Mouse (Mus musculus) MEL (cell line): ENCODE results near the gene Rtf2. TPM values are rescaled to one million over a fixed set of nuclear protein-coding genes. Genes with fewer than 3 reads are reported as not detected.

Experiments used
- DNase-seq: peaks from one replicate; pipeline ENCODE4 v3.0.0; 2011; ENCODE audit warnings: low read depth, low spot score
- H3K27ac ChIP-seq: 2 replicates; pipeline ENCODE4 v1.5.1; 2012; ENCODE audit warnings: low read depth, mild to moderate bottlenecking, control low read depth, low read length, moderate library complexity; ENCODE audit not compliant: control insufficient read depth
- H3K27me3 ChIP-seq, 2 experiments: fragments of 150-350 bp in 1 of 2; sonication (generic) in 1 of 2; 2 replicates each; pipeline ENCODE4 v1.6.1; 2012; ENCODE audit warnings: low read length in 2 of 2, mild to moderate bottlenecking in 2 of 2, improper control_type of control experiment in 1 of 2, moderate library complexity in 1 of 2; ENCODE audit not compliant: insufficient read depth in 2 of 2, control insufficient read depth in 1 of 2
- H3K36me3 ChIP-seq, 2 experiments: 2 replicates each; pipeline ENCODE4 v1.6.1; 2012 to 2014; ENCODE audit warnings: low read length in 2 of 2, improper control_type of control experiment in 1 of 2, inconsistent platforms in 1 of 2, mild to moderate bottlenecking in 1 of 2; ENCODE audit not compliant: insufficient read depth in 2 of 2, control insufficient read depth in 1 of 2
- H3K4me1 ChIP-seq, 2 experiments: fragments of 150-350 bp in 1 of 2; sonication (generic) in 1 of 2; 2 replicates each; pipeline ENCODE4 v1.6.1; 2012; ENCODE audit warnings: low read length in 2 of 2, improper control_type of control experiment in 1 of 2, mild to moderate bottlenecking in 1 of 2; ENCODE audit not compliant: insufficient read depth in 2 of 2, control insufficient read depth in 1 of 2
- H3K4me3 ChIP-seq, 2 experiments: fragments of 150-350 bp in 1 of 2; sonication (generic) in 1 of 2; 2 replicates each; pipeline ENCODE4 v1.5.1; 2012; ENCODE audit warnings: low read depth in 2 of 2, low read length in 2 of 2, mild to moderate bottlenecking in 2 of 2, moderate library complexity in 2 of 2, control low read depth in 1 of 2, improper control_type of control experiment in 1 of 2; ENCODE audit not compliant: control insufficient read depth in 1 of 2, insufficient read depth in 1 of 2
- H3K79me2 ChIP-seq: 2 replicates; pipeline ENCODE4 v1.6.1; 2012; ENCODE audit warnings: mild to moderate bottlenecking, low read length, moderate library complexity; ENCODE audit not compliant: control insufficient read depth, poor library complexity, insufficient read depth
- H3K9ac ChIP-seq: 2 replicates; pipeline ENCODE4 v1.6.1; 2012; ENCODE audit warnings: low read depth, mild to moderate bottlenecking, control low read depth, low read length, moderate library complexity; ENCODE audit not compliant: control insufficient read depth, poor library complexity, severe bottlenecking
- H3K9me3 ChIP-seq: fragments of 150-350 bp; sonication (generic); replicated peaks from 2 replicates; pipeline ENCODE4 v1.6.1; 2012; ENCODE audit warnings: mild to moderate bottlenecking, low read length, improper control_type of control experiment, moderate library complexity; ENCODE audit not compliant: insufficient read depth
- BHLHE40 ChIP-seq: IDR thresholded peaks from 2 replicates; pipeline ENCODE4 v1.6.1; 2012; ENCODE audit warnings: low read depth, mild to moderate bottlenecking, inconsistent platforms, low read length, improper control_type of control experiment, borderline replicate concordance
- CHD1 ChIP-seq: IDR thresholded peaks from 2 replicates; pipeline ENCODE4 v1.6.1; 2012; ENCODE audit warnings: low read depth, mild to moderate bottlenecking, inconsistent platforms, low read length, improper control_type of control experiment
- CHD2 ChIP-seq: IDR thresholded peaks from 2 replicates; pipeline ENCODE4 v1.6.1; 2011; ENCODE audit warnings: low read length, improper control_type of control experiment
- CTCF ChIP-seq, 3 experiments: IDR thresholded peaks in 2 of 3; conservative IDR thresholded peaks in 1 of 3; 2 replicates each; pipeline ENCODE4 v1.5.1; 2011 to 2012; ENCODE audit warnings: low read length in 3 of 3, low read depth in 2 of 3, mild to moderate bottlenecking in 2 of 3, improper control_type of control experiment in 1 of 3, inconsistent platforms in 1 of 3, mixed read lengths in 1 of 3, moderate library complexity in 1 of 3; ENCODE audit not compliant: control insufficient read depth in 1 of 3, insufficient read depth in 1 of 3, poor library complexity in 1 of 3, severe bottlenecking in 1 of 3
- E2F4 ChIP-seq: IDR thresholded peaks from 2 replicates; pipeline ENCODE4 v1.6.1; 2011; ENCODE audit warnings: low read depth, low read length, improper control_type of control experiment, borderline replicate concordance
- EP300 ChIP-seq, 2 experiments: IDR thresholded peaks; 2 replicates each; pipeline ENCODE4 v1.6.1; 2011; ENCODE audit warnings: improper control_type of control experiment in 2 of 2, low read length in 2 of 2, low read depth in 1 of 2, mild to moderate bottlenecking in 1 of 2
- ETS1 ChIP-seq: IDR thresholded peaks from 2 replicates; pipeline ENCODE4 v1.6.1; 2012; ENCODE audit warnings: low read depth, mild to moderate bottlenecking, inconsistent platforms, low read length, improper control_type of control experiment, moderate library complexity
- GATA1 ChIP-seq: IDR thresholded peaks from 2 replicates; pipeline ENCODE4 v1.6.1; 2011; ENCODE audit warnings: low read depth, low read length, improper control_type of control experiment
- KAT2A ChIP-seq: conservative IDR thresholded peaks from 2 replicates; pipeline ENCODE4 v1.6.1; 2012; ENCODE audit warnings: low read depth, low read length, improper control_type of control experiment, inconsistent platforms
- MAFK ChIP-seq: IDR thresholded peaks from 2 replicates; pipeline ENCODE4 v1.6.1; 2011; ENCODE audit warnings: low read depth, mild to moderate bottlenecking, low read length, improper control_type of control experiment, borderline replicate concordance
- MAX ChIP-seq: IDR thresholded peaks from 2 replicates; pipeline ENCODE4 v1.6.1; 2011; ENCODE audit warnings: low read length, improper control_type of control experiment
- MAZ ChIP-seq: IDR thresholded peaks from 2 replicates; pipeline ENCODE4 v1.6.1; 2012; ENCODE audit warnings: low read depth, mild to moderate bottlenecking, inconsistent platforms, low read length, improper control_type of control experiment
- MEF2A ChIP-seq: IDR thresholded peaks from 2 replicates; pipeline ENCODE4 v1.6.1; 2014; ENCODE audit warnings: low read depth, mild to moderate bottlenecking, inconsistent platforms, low read length, improper control_type of control experiment; ENCODE audit not compliant: poor library complexity, insufficient replicate concordance, severe bottlenecking; ENCODE audit errors: extremely low read depth
- MXI1 ChIP-seq: IDR thresholded peaks from 2 replicates; pipeline ENCODE4 v1.6.1; 2011; ENCODE audit warnings: mild to moderate bottlenecking, low read depth, low read length, improper control_type of control experiment
- MYC ChIP-seq: IDR thresholded peaks from 2 replicates; pipeline ENCODE4 v1.6.1; 2011; ENCODE audit warnings: low read depth, mild to moderate bottlenecking, low read length, improper control_type of control experiment, moderate library complexity
- NELFE ChIP-seq: IDR thresholded peaks from 2 replicates; pipeline ENCODE4 v1.6.1; 2011; ENCODE audit warnings: low read depth, low read length, improper control_type of control experiment
- NRF1 ChIP-seq: IDR thresholded peaks from 2 replicates; pipeline ENCODE4 v1.6.1; 2014; ENCODE audit warnings: low read depth, mild to moderate bottlenecking, inconsistent platforms, low read length, improper control_type of control experiment, moderate library complexity; ENCODE audit not compliant: poor library complexity, insufficient read depth, severe bottlenecking
- RAD21 ChIP-seq: IDR thresholded peaks from 2 replicates; pipeline ENCODE4 v1.6.1; 2011; ENCODE audit warnings: mild to moderate bottlenecking, low read depth, low read length, improper control_type of control experiment
- SIN3A ChIP-seq: IDR thresholded peaks from 2 replicates; pipeline ENCODE4 v1.6.1; 2012; ENCODE audit warnings: low read length, improper control_type of control experiment, inconsistent platforms
- SMC3 ChIP-seq: IDR thresholded peaks from 2 replicates; pipeline ENCODE4 v1.6.1; 2011; ENCODE audit warnings: low read depth, low read length, improper control_type of control experiment
- TAL1 ChIP-seq: IDR thresholded peaks from 2 replicates; pipeline ENCODE4 v1.6.1; 2012; ENCODE audit warnings: mild to moderate bottlenecking, inconsistent platforms, low read length, moderate library complexity, mixed read lengths
- TCF12 ChIP-seq: IDR thresholded peaks from 2 replicates; pipeline ENCODE4 v1.6.1; 2014; ENCODE audit warnings: low read depth, mild to moderate bottlenecking, inconsistent platforms, low read length, improper control_type of control experiment, moderate library complexity
- UBTF ChIP-seq: IDR thresholded peaks from 2 replicates; pipeline ENCODE4 v1.6.1; 2012; ENCODE audit warnings: low read depth, mild to moderate bottlenecking, inconsistent platforms, low read length, improper control_type of control experiment, moderate library complexity, borderline replicate concordance; ENCODE audit not compliant: insufficient read depth
- USF1 ChIP-seq: IDR thresholded peaks from 2 replicates; pipeline ENCODE4 v1.6.1; 2014; ENCODE audit warnings: low read depth, mild to moderate bottlenecking, inconsistent platforms, low read length, improper control_type of control experiment, moderate library complexity
- USF2 ChIP-seq, 2 experiments: IDR thresholded peaks; 2 replicates each; pipeline ENCODE4 v1.6.1; 2011 to 2012; ENCODE audit warnings: improper control_type of control experiment in 2 of 2, low read length in 2 of 2, borderline replicate concordance in 1 of 2, inconsistent platforms in 1 of 2, low read depth in 1 of 2, mild to moderate bottlenecking in 1 of 2; ENCODE audit not compliant: insufficient read depth in 1 of 2
- ZC3H11A ChIP-seq: IDR thresholded peaks from 2 replicates; pipeline ENCODE4 v1.6.1; 2012; ENCODE audit warnings: low read depth, mild to moderate bottlenecking, inconsistent platforms, low read length, improper control_type of control experiment
- ZMIZ1 ChIP-seq: IDR thresholded peaks from 2 replicates; pipeline ENCODE4 v1.6.1; 2012; ENCODE audit warnings: low read depth, mild to moderate bottlenecking, inconsistent platforms, low read length, improper control_type of control experiment, moderate library complexity
- ZNF384 ChIP-seq: IDR thresholded peaks from 2 replicates; pipeline ENCODE4 v1.6.1; 2012; ENCODE audit warnings: low read depth, mild to moderate bottlenecking, inconsistent platforms, low read length, improper control_type of control experiment
- polyA plus RNA-seq, 2 experiments: library from polyadenylated mRNA; stranded (reverse) in 1 of 2; unstranded in 1 of 2; fragments of >175 nt in 1 of 2; fragments of >200 nt in 1 of 2; gene quantifications; 2 replicates each; pipeline versions ENCODE4 v1.2.1 to v1.2.4; 2012; ENCODE audit warnings: low replicate concordance in 2 of 2, low read depth in 1 of 2; ENCODE audit not compliant: insufficient read length in 2 of 2, insufficient read depth in 1 of 2, missing spikeins in 1 of 2
- total RNA-seq: library from RNA; depleted of rRNA; stranded (reverse); fragments of 300-350 nt; gene quantifications from 2 replicates; pipeline ENCODE4 v1.2.3, GENCODE M21; 2012

Gene Rtf2
- total and polyA plus RNA-seq, 3 experiments = 68.2 to 81.5 TPM; not detected in 1

GRCm38 (mm10) chr2:172441176-172441575 is 820 bp downstream of the Rtf2 start:
- peak overlapping the region; percentile 91 for H3K9ac ChIP-seq
- peaks cover 18% of the 10 kb centered on the region for H3K79me2 ChIP-seq
- TF ChIP-seq EP300 (IDR thresholded peaks at IDR 0.05; ENCODE audit: low read depth in 1 of 2, low read length in 2 of 2) (no peak), GATA1 (0 out of 2 replicates have a peak, but pooled peaks have one; percentile 5), MYC (no peak), RAD21 (no peak), TAL1 (0 out of 2 replicates have a peak, but pooled peaks have one; percentile 3), UBTF (no peak), MAFK (no peak), ZNF384 (no peak), USF2 (IDR thresholded peaks at IDR 0.05; ENCODE audit: borderline replicate concordance in 1 of 2, insufficient read depth in 1 of 2, low read depth in 1 of 2, low read length in 2 of 2) (peak; percentile 73 to 78), ETS1 (peak; percentile 71), NRF1 (no peak), SIN3A (peak; percentile 64; the same call in 1 of the 2 replicates), MXI1 (peak; percentile 27), MAX (peak; percentile 91), KAT2A (no peak), BHLHE40 (peak; percentile 45; the same call in 1 of the 2 replicates), MEF2A (no peak), USF1 (peak; percentile 96)
- peaks cover 3 to 7% of the 10 kb centered on the region in 2 experiments; a peak in 3 of 4 replicates for H3K4me1 ChIP-seq
- H3K9me3 ChIP-seq = no peaks in the 10 kb centered on the region
- H3K36me3 ChIP-seq = peaks cover 0 to 5% of the 10 kb centered on the region in 2 experiments; a peak in 2 of 4 replicates
- no peak overlapping the region for H3K27ac ChIP-seq
- peak; percentile 75 for DNase-seq
- H3K4me3 ChIP-seq = peak overlapping the region; percentile 66 to 96
- no peaks in the 10 kb centered on the region for H3K27me3 ChIP-seq

- Histone ChIP-seq H3K4me3 (no peak overlapping the region), H3K9ac (no peak overlapping the region), H3K27ac (no peak overlapping the region), H3K27me3 (no peaks in the 10 kb centered on the region), H3K9me3 (no peaks in the 10 kb centered on the region), H3K79me2 (peaks cover 16% of the 10 kb centered on the region)
- DNase-seq = no peak
- TF ChIP-seq UBTF (no peak), CHD1 (no peak), TCF12 (no peak), ZC3H11A (no peak), MAZ (no peak), NELFE (no peak), MXI1 (no peak), NRF1 (no peak), SMC3 (no peak), ZNF384 (no peak), RAD21 (no peak), MYC (no peak), ETS1 (no peak), CTCF (IDR thresholded peaks at IDR 0.05 in 2 of 3, conservative IDR thresholded peaks at IDR 0.05 in 1 of 3; ENCODE audit: control insufficient read depth in 1 of 3, insufficient read depth in 1 of 3, low read depth in 2 of 3, low read length in 3 of 3, poor library complexity in 1 of 3, severe bottlenecking in 1 of 3) (no peak), CHD2 (no peak), MEF2A (no peak), ZMIZ1 (no peak), E2F4 (no peak)
- TF ChIP-seq, all 39 proteins: peak for 0
- Histone ChIP-seq H3K4me1 (peaks cover 3 to 7% of the 10 kb centered on the region in 2 experiments; a peak in 3 of 4 replicates), H3K36me3 (peaks cover 0 to 5% of the 10 kb centered on the region in 2 experiments; a peak in 3 of 4 replicates)
These were observed 5.3 kb downstream of the Rtf2 start for GRCm38 (mm10) chr2:172445617-172446016.
